Mouse (Mus musculus) right cerebral cortex, adult 18-20 months (tissue): ENCODE data around the gene Gp9.
"Not testable (repeated sequence)": the region's sequence is repeated elsewhere in the genome, so short reads cannot be mapped to it uniquely, and the experiment has no call there.

Experiments used
- DNase-seq: peaks from one replicate; pipeline ENCODE4 v3.0.0; 2022; ENCODE audit warnings: mixed read lengths

The Gp9 gene

GRCm38 (mm10) chr6:87750184-87750910 is 27.5 kb upstream of the Gp9 start:
- DNase-seq, result no peak

GRCm38 (mm10) chr6:87751574-87751973 is 26.3 kb upstream of the Gp9 start:
- DNase-seq, result no peak

GRCm38 (mm10) chr6:87755196-87755595 is 22.7 kb upstream of the Gp9 start:
- DNase-seq, result no peak

- DNase-seq, result no peak
Measured at GRCm38 (mm10) chr6:87756896-87757295, 21.0 kb upstream of the Gp9 start.

GRCm38 (mm10) chr6:87759404-87759803 is 18.5 kb upstream of the Gp9 start:
- DNase-seq, result no peak

GRCm38 (mm10) chr6:87759850-87760249 is 18.0 kb upstream of the Gp9 start:
- DNase-seq, result no peak

GRCm38 (mm10) chr6:87762161-87762560 is 15.7 kb upstream of the Gp9 start:
- DNase-seq, result no peak

DNA sequence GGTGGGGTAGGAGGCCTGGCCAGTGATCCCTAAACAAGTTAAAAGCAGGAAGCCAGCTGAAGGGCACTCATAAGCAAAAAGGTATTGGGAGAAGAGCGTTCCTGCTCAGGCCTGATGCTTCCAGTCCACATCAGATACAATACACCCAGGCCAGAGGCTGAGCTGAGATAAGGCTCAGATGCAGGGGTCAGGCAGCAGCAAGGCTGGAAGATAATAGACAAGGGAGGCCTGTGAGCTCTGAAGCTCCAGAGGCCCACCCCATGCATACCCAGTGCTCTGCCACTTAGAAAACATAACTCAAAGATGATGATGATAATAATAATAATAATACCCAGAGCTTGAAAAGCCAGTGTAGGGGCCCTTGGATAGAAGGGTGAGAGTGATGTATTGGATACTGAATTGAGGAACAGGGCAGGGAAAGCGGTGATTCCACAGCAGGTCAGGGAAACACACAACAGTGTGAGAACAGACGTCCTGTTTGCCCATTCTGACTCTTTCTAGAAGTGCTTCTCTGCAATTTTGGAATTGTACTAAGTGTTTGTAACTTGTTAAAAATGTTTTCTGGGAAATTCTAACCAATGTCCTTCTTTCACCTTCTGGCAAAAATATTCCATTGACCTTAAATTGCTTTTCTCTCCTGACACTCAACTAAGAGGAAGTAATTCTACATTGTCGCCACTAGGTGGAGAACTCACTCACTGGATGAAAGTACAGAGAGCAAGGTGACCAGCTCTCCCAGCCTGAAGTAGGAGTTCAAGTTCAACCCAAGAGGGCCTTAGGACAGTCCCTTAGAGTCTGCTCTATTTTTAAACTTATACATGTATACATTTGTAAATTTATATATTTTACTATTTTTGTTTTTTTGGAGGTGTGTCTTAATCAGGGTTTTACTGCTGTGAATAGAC is 14.2 kb upstream of the Gp9 start:
- DNase-seq, result peak; percentile 15

DNA sequence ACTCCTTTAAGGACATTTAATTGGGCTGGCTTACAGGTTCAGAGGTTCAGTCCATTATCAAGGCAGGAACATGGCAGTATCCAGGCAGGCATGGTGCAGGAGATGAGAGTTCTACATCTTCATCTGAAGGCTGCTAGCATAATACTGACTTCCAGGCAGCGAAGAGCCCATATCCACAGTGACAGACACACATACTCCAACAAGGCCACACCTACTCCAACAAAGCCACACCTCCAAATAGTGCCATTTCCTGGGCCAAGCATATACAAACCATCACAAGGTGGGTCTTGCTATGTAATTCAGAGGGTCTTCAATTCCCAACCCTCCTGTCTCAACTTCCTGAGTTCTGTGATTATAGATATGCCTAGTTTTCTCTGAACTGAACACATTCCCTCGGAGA is 13.6 kb upstream of the Gp9 start:
- not testable (repeated sequence) for DNase-seq

- no peak for DNase-seq
Measured at GRCm38 (mm10) chr6:87770626-87771025, 7.2 kb upstream of the Gp9 start.

- no peak for DNase-seq
Measured at GRCm38 (mm10) chr6:87774466-87774865, 3.4 kb upstream of the Gp9 start.

GRCm38 (mm10) chr6:87774909-87775308 is 3.0 kb upstream of the Gp9 start:
- no peak for DNase-seq

GRCm38 (mm10) chr6:87775588-87776245 is 2.2 kb upstream of the Gp9 start:
- DNase-seq, result no peak

DNA sequence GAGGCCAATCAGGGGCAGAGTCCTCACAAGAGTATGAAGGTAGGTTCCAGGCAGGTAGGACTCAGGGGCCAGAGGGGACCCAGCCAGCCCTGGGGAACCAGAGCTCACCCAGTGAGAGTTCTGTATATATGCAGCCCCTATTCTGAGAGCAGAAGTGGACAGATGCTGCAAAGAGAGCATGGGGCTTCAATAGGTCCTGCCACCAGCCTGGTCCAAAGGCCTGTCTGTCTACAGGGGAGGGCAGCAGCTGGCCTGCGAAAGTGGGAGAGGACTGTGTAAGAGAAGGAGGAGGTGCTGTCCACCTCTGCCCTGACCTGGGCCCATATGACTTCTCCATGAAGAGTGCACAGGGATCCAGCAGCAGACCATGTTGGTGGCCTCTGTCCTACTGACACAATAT is 1.2 kb upstream of the Gp9 start:
- DNase-seq, result no peak

GRCm38 (mm10) chr6:87778294-87779173 is 662 bp downstream of the Gp9 start:
- DNase-seq, result no peak

- DNase-seq, result no peak
Measured at GRCm38 (mm10) chr6:87779174-87780165, 1.6 kb downstream of the Gp9 start.

DNA sequence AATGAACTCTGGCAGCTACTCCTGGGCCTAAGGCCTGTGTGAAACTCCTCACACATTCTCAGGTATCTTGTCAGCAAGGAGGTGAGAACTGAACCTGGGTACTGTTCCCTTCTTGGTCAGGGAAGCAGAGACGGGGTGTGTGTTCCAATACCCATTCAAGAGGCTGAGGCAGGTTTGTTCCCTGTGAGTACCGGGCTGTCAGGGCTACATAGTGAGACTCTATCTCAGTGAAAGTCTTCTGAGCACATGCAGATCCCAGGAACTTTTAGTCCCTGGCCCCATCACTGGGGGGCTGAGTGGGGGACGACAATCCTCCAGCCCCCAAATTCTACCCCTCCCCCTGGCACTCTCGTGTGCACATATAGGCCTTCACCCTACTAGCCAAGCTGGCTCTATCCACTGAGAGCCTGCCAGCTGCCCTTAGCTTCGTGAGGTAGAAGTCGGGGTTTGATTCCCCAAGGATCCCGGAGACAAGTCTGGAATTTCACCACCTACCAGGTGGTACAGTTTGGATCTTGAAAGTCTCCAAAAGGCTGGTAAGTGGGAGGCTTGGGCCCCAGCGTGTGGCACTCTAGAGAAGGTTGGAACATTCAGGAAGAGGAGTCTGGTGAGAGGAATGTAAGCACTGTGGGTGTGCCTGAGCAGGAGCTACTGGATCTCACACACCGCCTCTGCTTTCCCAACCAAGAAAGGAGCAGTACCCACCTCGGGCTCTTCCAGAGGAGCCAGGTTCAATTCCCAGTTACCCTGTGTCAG is 2.9 kb downstream of the Gp9 start:
- DNase-seq, result no peak

- no peak for DNase-seq
Measured at GRCm38 (mm10) chr6:87784033-87784432, 6.2 kb downstream of the Gp9 start.

GRCm38 (mm10) chr6:87786621-87787020 is 8.7 kb downstream of the Gp9 start:
- DNase-seq, result no peak

DNA sequence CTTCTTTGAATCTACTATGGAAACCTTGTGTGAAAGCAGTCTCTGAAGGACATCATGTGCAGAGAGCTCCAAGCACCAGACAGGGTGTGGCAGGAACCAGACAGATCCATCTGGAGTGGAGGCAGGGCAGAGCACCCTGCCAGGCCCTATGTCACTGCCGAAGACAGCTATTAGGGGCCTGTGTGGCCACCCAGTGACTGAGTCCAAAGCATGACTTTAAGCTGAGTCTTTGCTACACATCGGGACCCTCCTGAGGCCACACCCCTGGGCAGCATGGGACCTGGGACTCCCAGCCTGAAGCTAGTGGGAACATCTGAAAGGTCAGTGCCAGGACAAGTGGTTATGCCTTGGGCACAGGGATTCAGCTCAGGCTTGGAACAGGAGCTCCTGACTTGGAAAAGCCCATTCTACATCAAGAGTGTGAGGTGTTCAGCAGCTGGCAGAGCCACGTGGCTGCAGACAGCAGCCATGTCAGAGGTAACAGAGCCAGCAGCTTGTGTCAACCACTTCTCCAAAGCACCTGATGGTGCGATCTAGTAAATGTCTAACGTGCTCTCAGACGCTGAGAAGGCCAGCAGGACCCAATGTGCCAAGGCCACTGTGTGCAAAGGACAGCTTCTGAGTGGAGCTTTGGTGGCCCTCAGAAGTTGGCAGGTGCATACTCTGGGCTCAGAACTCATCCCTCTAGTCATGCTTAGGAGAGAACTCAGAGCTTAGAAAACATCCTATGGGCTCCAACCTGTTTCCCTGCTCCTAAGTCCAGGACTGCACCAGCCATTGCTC is 9.4 kb downstream of the Gp9 start:
- no peak for DNase-seq
